Mouse (Mus musculus): ENCODE data around the gene G6pd2.

Gene G6pd2

GRCm38 (mm10) chr5:61808516-61808915, at the start of gene G6pd2:
Gene G6pd2, plus strand, starts transcription at chr5:61808816.
- no peak for TF ChIP-seq GATA4 (IDR thresholded peaks at IDR 0.05; ENCODE audit: insufficient replicate concordance, low read length)

GRCm38 (mm10) chr5:61764214-61764613, 44.4 kb upstream of the G6pd2 start:
- no peak for TF ChIP-seq GATA4 (IDR thresholded peaks at IDR 0.05; ENCODE audit: insufficient replicate concordance, low read length)

DNA sequence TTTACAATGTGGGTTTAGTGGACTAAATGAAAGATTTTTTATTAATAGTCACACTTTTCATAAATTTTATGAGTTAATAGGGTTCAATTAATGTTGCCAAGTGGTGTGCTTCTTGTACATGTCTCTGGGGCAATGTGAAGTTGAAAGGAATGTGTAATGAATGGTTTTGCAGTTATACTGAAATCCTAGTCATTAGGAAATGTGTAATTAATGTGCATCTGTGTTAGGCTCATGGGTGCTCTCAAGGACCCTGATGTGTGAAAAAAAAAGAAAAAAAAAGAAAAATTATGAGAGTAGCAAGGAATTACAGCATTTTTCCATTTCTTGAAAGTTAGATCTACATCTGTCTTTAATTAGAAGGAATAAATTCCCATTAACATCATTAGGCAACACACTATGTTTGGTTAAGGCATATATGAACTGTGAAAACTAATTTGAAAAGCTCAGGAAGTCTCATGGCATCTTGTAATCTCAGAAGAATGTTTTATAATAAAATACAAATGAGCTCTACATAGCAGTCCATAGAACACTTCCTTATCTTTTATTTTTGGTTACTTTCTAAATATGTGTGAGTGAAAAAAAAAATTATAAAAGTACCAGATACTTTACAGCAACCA, 24.4 kb downstream of the G6pd2 start:
- TF ChIP-seq GATA4 (IDR thresholded peaks at IDR 0.05; ENCODE audit: insufficient replicate concordance, low read length): no peak

- no peak for TF ChIP-seq GATA4 (IDR thresholded peaks at IDR 0.05; ENCODE audit: insufficient replicate concordance, low read length)
Measured at GRCm38 (mm10) chr5:61843891-61844290, 35.3 kb downstream of the G6pd2 start.

All from liver, adult (tissue).